Mouse (Mus musculus) cerebellum, postnatal 14 days (tissue): ENCODE measurements around the gene Apbb1ip.

Experiments
- DNase-seq, 2 experiments: peaks; one replicate each; pipeline ENCODE4 v3.0.0; 2021; ENCODE audit warnings: mixed read lengths in 2 of 2

Gene Apbb1ip

GRCm38 (mm10) chr2:22773549-22774180 lies at the start of gene Apbb1ip:
Gene Apbb1ip, plus strand, starts transcription at chr2:22774094.
- DNase-seq = no peak

GRCm38 (mm10) chr2:22727113-22727512 lies 46.8 kb upstream of the Apbb1ip start:
- DNase-seq = no peak

GRCm38 (mm10) chr2:22736134-22736533 lies 37.8 kb upstream of the Apbb1ip start:
- no peak for DNase-seq

GRCm38 (mm10) chr2:22739369-22739768 lies 34.5 kb upstream of the Apbb1ip start:
- DNase-seq = no peak

- DNase-seq = no peak
These were observed 33.5 kb upstream of the Apbb1ip start for GRCm38 (mm10) chr2:22740441-22740840.

GRCm38 (mm10) chr2:22741222-22741621 lies 32.7 kb upstream of the Apbb1ip start:
- DNase-seq = peak; percentile 59 to 63

- peak; percentile 26 to 32 for DNase-seq
These were observed 29.7 kb upstream of the Apbb1ip start for GRCm38 (mm10) chr2:22744121-22744761.

- DNase-seq = peak in 1 of 2 experiments; percentile 16
These were observed 29.0 kb upstream of the Apbb1ip start for GRCm38 (mm10) chr2:22744876-22745275.

GRCm38 (mm10) chr2:22746785-22747184 lies 27.1 kb upstream of the Apbb1ip start:
- DNase-seq = no peak

GRCm38 (mm10) chr2:22747941-22748340 lies 26.0 kb upstream of the Apbb1ip start:
- DNase-seq = no peak

GRCm38 (mm10) chr2:22749761-22750160 lies 24.1 kb upstream of the Apbb1ip start:
- no peak for DNase-seq

- DNase-seq = no peak
These were observed 21.4 kb upstream of the Apbb1ip start for GRCm38 (mm10) chr2:22752492-22752891.

- no peak for DNase-seq
These were observed 20.3 kb upstream of the Apbb1ip start for GRCm38 (mm10) chr2:22753461-22754075.

GRCm38 (mm10) chr2:22754222-22754824 lies 19.6 kb upstream of the Apbb1ip start:
- DNase-seq = no peak

GRCm38 (mm10) chr2:22755561-22755960 lies 18.3 kb upstream of the Apbb1ip start:
- DNase-seq = no peak

- DNase-seq = peak; percentile 84 to 86
These were observed 15.5 kb upstream of the Apbb1ip start for GRCm38 (mm10) chr2:22758310-22758972.

GRCm38 (mm10) chr2:22760452-22760851 lies 13.4 kb upstream of the Apbb1ip start:
- no peak for DNase-seq

GRCm38 (mm10) chr2:22761103-22761521 lies 12.8 kb upstream of the Apbb1ip start:
- no peak for DNase-seq

- no peak for DNase-seq
These were observed 9.0 kb upstream of the Apbb1ip start for GRCm38 (mm10) chr2:22764774-22765387.

GRCm38 (mm10) chr2:22771311-22771710 lies 2.6 kb upstream of the Apbb1ip start:
- no peak for DNase-seq

GRCm38 (mm10) chr2:22774181-22774751 lies 372 bp downstream of the Apbb1ip start:
- DNase-seq = peak; percentile 64 to 66

- no peak for DNase-seq
These were observed 1.3 kb downstream of the Apbb1ip start for GRCm38 (mm10) chr2:22775213-22775612.
